Mouse (Mus musculus): ENCODE measurements around the gene Epb41. TPM values are rescaled to one million over a fixed set of nuclear protein-coding genes. Genes with fewer than 3 reads are reported as not detected.

The Epb41 gene
- polyA plus RNA-seq, 1 experiment from 2014 or later, result 22.2 TPM

DNA sequence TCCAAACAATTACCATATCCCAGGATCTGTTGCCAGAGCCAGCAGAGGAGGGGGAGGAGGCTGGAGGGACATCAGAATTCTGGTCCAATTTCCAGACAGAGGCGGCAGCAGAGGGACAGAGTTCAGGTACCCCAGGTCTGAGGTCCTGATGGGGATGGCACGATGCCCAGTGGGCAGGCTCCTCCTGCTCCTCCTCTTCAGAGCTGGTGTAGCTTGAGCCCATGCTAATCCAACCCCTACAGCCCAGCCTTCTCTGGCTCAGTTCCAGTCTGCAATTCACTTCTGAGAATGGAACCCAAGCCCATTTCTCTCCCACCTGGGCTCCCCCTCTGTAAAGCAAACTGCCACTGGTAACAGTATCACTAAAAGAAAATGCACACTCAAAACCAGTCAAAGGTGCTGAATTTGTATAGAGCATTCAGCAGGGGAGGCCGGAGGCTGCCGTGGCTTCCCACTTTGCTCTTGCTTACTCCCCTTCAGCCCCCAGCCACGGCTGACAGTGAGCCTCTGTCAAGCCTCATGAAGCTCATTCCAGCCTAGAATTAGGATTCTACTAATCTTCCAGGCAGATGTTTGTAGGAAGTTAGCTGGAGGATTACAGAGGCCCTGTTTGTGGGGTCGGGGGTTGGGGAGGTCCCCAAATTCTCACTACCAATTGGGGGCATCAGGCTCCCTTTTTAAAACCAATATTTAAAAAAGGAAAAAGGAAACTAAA is 150.9 kb downstream of the Epb41 start:
- H3K4me2 ChIP-seq (replicated peaks; ENCODE audit: low read depth), result no peak overlapping the region
- H3K36me3 ChIP-seq (ENCODE audit: control insufficient read depth, insufficient read depth), result peaks cover 49% of the 10 kb centered on the region
- H3K27ac ChIP-seq (ENCODE audit: low read depth, low read length), result no peak overlapping the region
- no peak for TF ChIP-seq CTCF (IDR thresholded peaks at IDR 0.05; ENCODE audit: low read depth)
- WGBS, result 68% methylated on average over 6 of the region's 6 CpGs
- H3K4me1 ChIP-seq (replicated peaks; ENCODE audit: control insufficient read depth, insufficient read depth, low read length), result peaks cover 2% of the 10 kb centered on the region
- no peak for ATAC-seq
- no peak overlapping the region for H3K4me3 ChIP-seq (ENCODE audit: low read depth, low read length)
- H3K9ac ChIP-seq (ENCODE audit: low read depth, low read length), result no peak overlapping the region
- H3K9me3 ChIP-seq (ENCODE audit: control insufficient read depth), result no peaks in the 10 kb centered on the region
- H3K27me3 ChIP-seq (replicated peaks; ENCODE audit: control insufficient read depth, insufficient read depth, low read length), result peaks cover 15% of the 10 kb centered on the region

DNA sequence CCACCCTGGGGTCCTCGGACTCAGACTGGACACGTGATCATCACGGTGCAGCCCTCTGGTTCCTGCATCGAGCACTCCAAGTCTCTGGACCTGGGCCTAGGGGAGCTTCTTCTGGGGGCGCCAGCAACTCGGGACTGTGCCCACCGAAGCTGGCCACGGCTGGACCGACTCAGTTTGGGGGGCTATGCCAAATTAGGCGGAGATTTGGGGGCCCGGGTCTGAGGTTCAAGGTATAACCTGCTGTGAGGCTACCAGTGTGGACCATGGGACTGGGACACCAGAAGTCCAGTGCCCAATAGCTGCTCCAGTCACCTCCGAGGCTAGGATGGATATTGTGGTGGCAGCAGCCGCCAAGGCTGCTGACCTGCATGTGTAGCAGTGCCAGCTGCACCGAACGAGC is 152.7 kb downstream of the Epb41 start:
- peaks cover 19% of the 10 kb centered on the region for H3K27me3 ChIP-seq (replicated peaks; ENCODE audit: control insufficient read depth, insufficient read depth, low read length)
- peak overlapping the region; percentile 68 for H3K4me3 ChIP-seq (ENCODE audit: low read depth, low read length)
- peak overlapping the region; percentile 96 for H3K4me2 ChIP-seq (replicated peaks; ENCODE audit: low read depth)
- TF ChIP-seq CTCF (IDR thresholded peaks at IDR 0.05; ENCODE audit: low read depth), result no peak
- 66% methylated on average over 15 of the region's 15 CpGs for WGBS
- no peak overlapping the region for H3K27ac ChIP-seq (ENCODE audit: low read depth, low read length)
- peaks cover 2% of the 10 kb centered on the region for H3K4me1 ChIP-seq (replicated peaks; ENCODE audit: control insufficient read depth, insufficient read depth, low read length)
- H3K9ac ChIP-seq (ENCODE audit: low read depth, low read length), result peak overlapping the region; percentile 60; the same call in 1 of the 2 replicates
- H3K36me3 ChIP-seq (ENCODE audit: control insufficient read depth, insufficient read depth), result peaks cover 38% of the 10 kb centered on the region
- H3K9me3 ChIP-seq (ENCODE audit: control insufficient read depth), result no peaks in the 10 kb centered on the region
- ATAC-seq, result no peak

DNA sequence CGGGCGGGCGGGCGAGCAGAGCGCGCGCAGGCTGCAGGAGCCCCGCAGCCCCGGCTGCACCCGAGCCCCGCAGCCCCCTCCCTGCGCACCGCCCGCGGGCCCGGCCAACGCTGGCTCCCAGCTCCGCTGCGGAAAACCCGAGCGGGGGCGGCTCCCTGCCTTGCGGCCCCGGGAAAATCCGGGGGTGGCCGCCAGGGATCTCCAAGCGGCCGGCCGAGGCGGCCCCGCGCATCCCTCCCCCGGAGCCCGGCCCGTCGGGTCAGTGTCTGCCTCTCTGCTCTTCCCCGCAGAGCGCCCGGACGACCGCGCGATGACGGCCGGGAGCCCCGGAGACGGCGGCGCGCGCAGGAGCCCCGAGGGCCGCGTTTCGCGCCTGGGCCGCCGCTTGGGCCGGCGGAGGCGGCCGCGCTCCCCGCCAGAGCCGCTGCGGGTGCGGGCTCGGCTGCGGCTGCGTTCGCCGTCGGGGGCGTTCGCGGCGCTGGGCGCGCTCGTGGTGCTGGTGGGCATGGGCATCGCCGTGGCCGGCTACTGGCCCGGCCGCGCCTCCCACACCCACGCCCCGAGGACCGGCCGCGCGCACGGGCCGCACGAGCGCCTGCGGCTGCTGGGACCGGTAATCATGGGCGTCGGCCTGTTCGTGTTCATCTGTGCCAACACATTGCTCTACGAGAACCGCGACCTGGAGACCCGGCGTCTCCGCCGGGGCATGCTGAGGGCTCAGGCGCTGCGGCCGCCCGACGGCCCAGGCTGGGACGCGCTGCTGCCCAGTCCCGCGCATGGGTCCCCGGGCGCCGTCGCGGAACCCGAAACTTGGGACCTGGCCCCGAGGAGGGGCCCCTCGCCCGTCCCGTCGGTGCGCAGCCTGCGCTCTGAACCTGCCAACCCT is 153.4 kb downstream of the Epb41 start, which contains the start of gene Tmem200b:
TSS of gene Tmem200b (plus strand) at position 311 of the 886 bp plus-strand sequence.
- ATAC-seq, result 0 out of 2 replicates have a peak, but pooled peaks have one; percentile 6
- H3K9ac ChIP-seq (ENCODE audit: low read depth, low read length), result peak within 1 kb of the TSS; percentile 60
- H3K4me3 ChIP-seq (ENCODE audit: low read depth, low read length), result peak within 1 kb of the TSS; percentile 68
- peaks cover 2% of the 10 kb centered on the region for H3K4me1 ChIP-seq (replicated peaks; ENCODE audit: control insufficient read depth, insufficient read depth, low read length)
- H3K9me3 ChIP-seq (ENCODE audit: control insufficient read depth), result no peaks in the 10 kb centered on the region
- 2% methylated on average over 109 of the region's 130 CpGs for WGBS
- H3K27me3 ChIP-seq (replicated peaks; ENCODE audit: control insufficient read depth, insufficient read depth, low read length), result peaks cover 21% of the 10 kb centered on the region
- TF ChIP-seq CTCF (IDR thresholded peaks at IDR 0.05; ENCODE audit: low read depth), result no peak
- H3K4me2 ChIP-seq (replicated peaks; ENCODE audit: low read depth), result peak within 1 kb of the TSS; percentile 96
- H3K36me3 ChIP-seq (ENCODE audit: control insufficient read depth, insufficient read depth), result peaks cover 31% of the 10 kb centered on the region
- peak within 1 kb of the TSS; percentile 55 for H3K27ac ChIP-seq (ENCODE audit: low read depth, low read length)

DNA sequence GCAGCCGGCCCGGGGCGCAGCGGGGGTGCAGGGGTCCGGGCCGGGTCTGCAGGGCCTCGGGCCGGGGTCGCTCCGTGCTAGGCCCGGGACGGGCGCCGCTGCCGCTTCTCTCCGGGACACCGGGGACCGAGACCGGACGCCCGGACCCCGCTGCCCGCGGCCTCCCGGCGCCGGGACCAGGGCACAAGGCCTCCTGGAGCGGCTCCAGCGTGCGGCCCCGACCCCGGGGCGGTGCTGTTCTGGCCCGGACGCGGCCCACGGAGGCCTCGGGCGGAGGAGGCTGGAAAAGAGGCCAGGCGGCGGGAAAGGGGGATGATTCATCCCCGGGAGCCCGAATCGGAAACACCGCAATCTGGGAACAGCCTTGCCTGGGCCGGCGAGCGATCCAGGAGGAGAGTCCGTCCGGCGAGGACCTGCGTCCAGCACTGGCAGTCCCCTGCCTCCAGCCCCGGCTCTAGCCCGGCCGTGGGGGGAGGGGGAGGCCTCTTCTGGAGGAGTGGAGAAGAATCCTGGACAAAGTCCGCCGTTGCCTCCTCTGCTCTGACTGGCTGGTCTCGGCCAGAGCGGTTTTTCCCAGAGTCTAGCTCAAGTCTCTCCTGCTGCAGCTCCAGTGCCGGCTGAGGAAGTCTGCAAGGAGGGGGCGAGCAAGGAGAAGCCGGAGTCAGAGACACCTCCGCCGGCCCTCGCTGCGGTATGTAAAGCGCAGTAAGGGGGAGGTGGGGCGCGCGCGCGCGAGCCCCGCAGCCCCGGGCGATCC is 154.3 kb downstream of the Epb41 start:
- ATAC-seq, result peak; percentile 55
- peaks cover 22% of the 10 kb centered on the region for H3K36me3 ChIP-seq (ENCODE audit: control insufficient read depth, insufficient read depth)
- H3K4me1 ChIP-seq (replicated peaks; ENCODE audit: control insufficient read depth, insufficient read depth, low read length), result peaks cover 5% of the 10 kb centered on the region
- WGBS, result 1% methylated on average over 73 of the region's 76 CpGs
- no peak for TF ChIP-seq CTCF (IDR thresholded peaks at IDR 0.05; ENCODE audit: low read depth)
- peak overlapping the region; percentile 68 for H3K4me3 ChIP-seq (ENCODE audit: low read depth, low read length)
- H3K27me3 ChIP-seq (replicated peaks; ENCODE audit: control insufficient read depth, insufficient read depth, low read length), result peaks cover 28% of the 10 kb centered on the region
- H3K9ac ChIP-seq (ENCODE audit: low read depth, low read length), result peak overlapping the region; percentile 60
- peak overlapping the region; percentile 55 for H3K27ac ChIP-seq (ENCODE audit: low read depth, low read length)
- H3K4me2 ChIP-seq (replicated peaks; ENCODE audit: low read depth), result peak overlapping the region; percentile 96
- H3K9me3 ChIP-seq (ENCODE audit: control insufficient read depth), result no peaks in the 10 kb centered on the region

- 15% methylated on average over 23 of the region's 51 CpGs for WGBS
- no peak for TF ChIP-seq CTCF (IDR thresholded peaks at IDR 0.05; ENCODE audit: low read depth)
- peak overlapping the region; percentile 55 for H3K27ac ChIP-seq (ENCODE audit: low read depth, low read length)
- H3K4me1 ChIP-seq (replicated peaks; ENCODE audit: control insufficient read depth, insufficient read depth, low read length), result peaks cover 5% of the 10 kb centered on the region
- no peaks in the 10 kb centered on the region for H3K9me3 ChIP-seq (ENCODE audit: control insufficient read depth)
- ATAC-seq, result 0 out of 2 replicates have a peak, but pooled peaks have one; percentile 4
- H3K4me2 ChIP-seq (replicated peaks; ENCODE audit: low read depth), result peak overlapping the region; percentile 96
- peak overlapping the region; percentile 68 for H3K4me3 ChIP-seq (ENCODE audit: low read depth, low read length)
- H3K27me3 ChIP-seq (replicated peaks; ENCODE audit: control insufficient read depth, insufficient read depth, low read length), result peaks cover 34% of the 10 kb centered on the region
- peaks cover 16% of the 10 kb centered on the region for H3K36me3 ChIP-seq (ENCODE audit: control insufficient read depth, insufficient read depth)
- peak overlapping the region; percentile 60 for H3K9ac ChIP-seq (ENCODE audit: low read depth, low read length)
Measured at GRCm38 (mm10) chr4:131920141-131920594, 155.0 kb downstream of the Epb41 start.
